Mouse (Mus musculus) heart, postnatal 0 days (tissue): ENCODE data around the gene Usb1.

Experiments
- CTCF ChIP-seq: IDR thresholded peaks from 2 replicates; pipeline ENCODE4 v1.5.1; 2016; ENCODE audit warnings: antibody characterized with exemption, control low read depth, low read depth
- EP300 ChIP-seq: IDR thresholded peaks from 2 replicates; pipeline ENCODE4 v1.6.1; 2016; ENCODE audit warnings: antibody characterized with exemption, low read depth

GRCm38 (mm10) chr8:95373389-95374002, 41.4 kb downstream of the Usb1 start:
- TF ChIP-seq CTCF (no peak), EP300 (no peak)
